Mouse (Mus musculus): ENCODE results near the gene Pih1d1.

Gene Pih1d1

DNA sequence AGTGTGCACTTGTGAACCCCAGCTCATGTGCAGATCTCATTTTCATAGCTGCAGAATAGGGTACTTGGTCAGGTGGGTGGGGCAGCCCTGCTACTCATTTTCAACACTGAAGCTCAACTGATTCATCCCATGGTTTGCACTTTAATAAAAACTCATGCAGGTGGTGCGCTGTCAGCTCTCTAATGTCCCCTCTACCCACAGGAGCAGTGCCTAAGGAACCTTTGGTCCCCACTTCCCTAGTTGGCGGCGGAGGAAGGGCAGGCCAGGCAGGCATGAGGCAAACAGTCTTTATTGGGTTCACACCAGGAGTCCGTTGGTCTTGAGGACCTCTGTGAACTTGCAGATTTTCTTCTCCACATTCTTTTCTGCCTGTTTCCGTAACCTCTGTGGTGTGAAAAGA, 28.5 kb upstream of the Pih1d1 start:
- in situ Hi-C loops (cut with MboI; ENCODE audit: unreplicated experiment in 2 of 2), result loop anchor here in 1 of 2 experiments (5.0 to 10.0 kb wide), 4 partner anchors 43 to 589 kb away; partner anchors contain the start of genes Prmt1, Rpl18 and Sphk2

DNA sequence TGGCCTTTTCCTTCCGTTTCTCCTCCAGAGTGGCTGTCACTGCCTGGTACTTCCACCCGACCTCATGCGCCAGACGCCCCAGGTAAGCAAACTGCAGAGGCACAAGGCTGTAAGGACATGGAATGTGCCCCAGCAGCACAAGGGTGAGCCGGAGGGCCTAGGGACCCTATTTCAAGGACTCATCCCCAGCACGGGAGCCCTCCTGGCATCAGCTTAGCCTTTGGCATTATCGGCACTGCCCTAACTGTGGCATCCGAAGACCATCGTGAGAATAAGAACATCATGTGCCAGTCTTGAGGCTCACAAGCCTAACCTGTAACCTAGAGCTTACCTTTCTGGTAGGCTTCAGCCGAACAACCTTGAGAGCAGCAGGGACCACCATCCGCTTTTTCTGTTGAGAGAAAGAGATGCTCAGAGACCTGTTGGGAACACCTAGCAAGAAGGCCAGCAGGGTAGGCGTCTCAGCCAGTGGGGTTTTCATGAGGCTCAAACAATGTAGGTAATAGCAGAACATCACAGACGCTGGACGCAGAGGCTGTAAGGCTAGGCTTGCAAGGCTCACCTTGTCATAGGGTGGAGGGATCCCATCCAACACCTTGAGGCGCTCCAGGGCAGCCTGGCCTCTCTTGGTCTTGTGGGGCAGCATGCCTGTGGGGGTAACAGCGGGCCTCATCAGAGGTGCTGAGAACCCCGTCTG, 27.8 kb upstream of the Pih1d1 start:
- in situ Hi-C loops (cut with MboI; ENCODE audit: unreplicated experiment in 2 of 2), result loop anchor here in 1 of 2 experiments (5.0 to 10.0 kb wide), 4 partner anchors 44 to 589 kb away; partner anchors contain the start of genes Prmt1, Rpl18 and Sphk2

DNA sequence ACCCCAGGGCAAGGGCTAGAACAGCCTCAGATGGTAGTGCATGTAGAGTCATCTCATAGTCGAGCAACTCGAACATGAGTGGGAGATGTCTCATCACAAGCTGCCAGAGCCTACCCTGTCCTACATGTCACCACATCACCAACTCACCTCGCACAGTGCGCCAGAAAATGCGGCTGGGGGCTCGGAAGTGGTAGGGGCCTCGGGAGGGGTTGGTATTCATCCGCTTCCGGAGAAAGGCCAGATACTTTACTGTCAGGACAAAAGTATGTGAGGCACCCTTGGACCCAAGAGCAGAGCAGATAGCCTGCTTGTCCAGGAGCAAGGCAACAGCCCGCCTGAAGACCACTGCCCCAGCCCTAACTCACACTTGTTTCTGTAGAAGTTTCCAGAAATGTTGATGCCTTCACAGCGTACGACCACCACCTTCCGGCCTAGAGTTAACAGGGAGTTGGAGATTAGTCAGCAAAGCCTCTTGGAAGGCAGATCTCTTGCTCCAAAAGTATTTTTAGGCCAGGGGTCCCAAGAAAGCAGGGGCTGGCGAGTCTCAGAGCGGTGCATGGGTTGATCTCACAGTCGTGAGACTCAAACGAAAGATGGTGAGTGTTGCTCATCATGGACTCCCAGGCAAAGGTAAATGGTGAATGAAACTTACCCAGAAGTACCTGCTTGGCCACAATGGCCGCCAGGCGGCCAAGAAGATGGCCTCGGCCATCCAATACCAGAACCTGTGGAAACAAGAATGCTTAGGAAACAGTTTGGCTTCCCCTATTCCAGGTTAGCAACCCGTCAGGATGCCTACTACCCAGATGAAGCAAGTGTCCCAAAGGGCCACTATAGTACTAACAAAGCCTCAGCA, 27.0 kb upstream of the Pih1d1 start:
- in situ Hi-C loops (cut with MboI; ENCODE audit: unreplicated experiment in 2 of 2), result loop anchor here in 1 of 2 experiments (5.0 to 10.0 kb wide), 4 partner anchors 45 to 588 kb away; partner anchors contain the start of genes Prmt1, Rpl18 and Sphk2

DNA sequence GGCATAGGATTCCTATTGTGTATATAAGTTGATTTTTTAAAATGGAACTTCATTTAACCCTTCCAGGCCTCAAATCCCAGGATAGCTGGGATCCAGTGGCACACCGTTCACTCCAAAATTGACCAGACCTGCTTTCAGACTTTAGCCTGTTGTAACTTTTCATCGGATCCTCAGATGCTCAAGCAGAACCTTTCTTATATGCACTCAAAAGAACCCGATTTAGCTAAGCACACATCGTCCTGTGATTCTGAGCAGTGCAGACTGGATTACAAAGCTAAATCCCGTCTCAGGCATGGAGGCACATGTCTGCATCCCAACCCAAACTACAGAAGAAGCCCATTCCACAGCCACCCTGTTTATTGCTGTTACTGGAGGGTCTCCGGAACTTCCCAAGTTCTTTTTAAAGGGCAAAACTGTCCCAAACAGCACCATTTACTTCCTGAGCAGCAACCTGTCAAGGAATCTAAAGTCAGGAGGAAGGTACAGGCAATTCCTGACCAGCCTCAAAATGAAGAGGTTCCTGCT, 26.3 kb upstream of the Pih1d1 start:
- in situ Hi-C loops (cut with MboI; ENCODE audit: unreplicated experiment in 2 of 2), result loop anchor here in 1 of 2 experiments (5.0 to 10.0 kb wide), 4 partner anchors 45 to 587 kb away; partner anchors contain the start of genes Prmt1, Rpl18 and Sphk2

DNA sequence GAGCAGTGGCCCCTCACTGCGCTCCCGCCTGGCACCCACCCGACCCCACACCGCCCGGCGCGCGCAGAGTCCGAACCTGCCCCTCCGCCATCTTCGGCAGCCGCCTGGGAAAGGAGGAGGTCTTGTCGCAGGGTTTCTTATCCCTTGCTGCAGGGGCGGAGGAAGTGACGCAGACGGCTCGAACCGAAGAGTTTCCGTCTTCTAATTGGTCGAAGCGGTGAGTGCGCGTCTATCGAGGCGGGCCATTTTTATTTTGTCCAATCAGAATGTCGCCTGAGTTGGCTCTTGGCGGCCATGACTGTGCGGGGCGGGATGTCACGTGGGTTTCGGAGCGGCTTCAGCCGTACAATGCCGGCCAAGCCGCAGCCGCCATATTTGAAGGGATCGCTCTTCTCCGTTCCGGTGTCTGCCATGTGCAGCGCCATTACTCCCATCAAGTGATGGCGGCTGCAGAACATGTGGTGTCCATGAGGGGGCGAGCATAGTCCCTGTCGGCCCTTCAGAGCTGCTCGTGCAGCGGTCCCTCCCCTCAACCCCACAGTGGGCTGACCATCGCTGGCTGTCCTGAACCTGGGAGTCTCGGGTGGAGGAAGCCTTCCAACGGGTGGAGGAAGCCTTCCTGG, 25.4 kb upstream of the Pih1d1 start, which contains the start of gene Rpl13a:
Gene Rpl13a, minus strand, starts transcription at position 138 of the 623 bp plus-strand sequence.
- in situ Hi-C loops (cut with MboI; ENCODE audit: unreplicated experiment in 2 of 2), result loop anchor here in 1 of 2 experiments (5.0 to 10.0 kb wide), 4 partner anchors 46 to 586 kb away; partner anchors contain the start of genes Prmt1, Rpl18 and Sphk2

DNA sequence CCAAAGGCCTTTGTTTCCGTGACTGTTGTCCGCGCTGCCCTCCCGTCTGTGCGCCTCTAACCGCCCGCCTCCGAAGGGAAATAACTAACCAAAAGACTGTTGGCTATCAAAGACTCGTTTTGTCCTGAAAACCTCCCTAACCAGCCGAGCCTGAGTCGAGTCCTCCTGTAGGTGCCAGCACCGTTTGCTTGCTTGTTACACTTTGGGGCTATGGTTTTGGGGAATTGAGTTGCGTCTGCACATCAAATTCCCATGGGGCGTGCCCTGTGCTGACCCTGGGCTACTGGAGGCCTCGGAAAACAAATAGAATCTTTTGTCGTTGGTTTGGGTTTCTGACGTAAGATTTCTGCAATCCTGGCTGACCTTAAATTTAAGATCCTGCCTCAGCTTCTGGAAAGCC, 24.8 kb upstream of the Pih1d1 start:
- in situ Hi-C loops (cut with MboI; ENCODE audit: unreplicated experiment in 2 of 2), result loop anchor here in 1 of 2 experiments (5.0 to 10.0 kb wide), 4 partner anchors 47 to 585 kb away; partner anchors contain the start of genes Prmt1, Rpl18 and Sphk2

DNA sequence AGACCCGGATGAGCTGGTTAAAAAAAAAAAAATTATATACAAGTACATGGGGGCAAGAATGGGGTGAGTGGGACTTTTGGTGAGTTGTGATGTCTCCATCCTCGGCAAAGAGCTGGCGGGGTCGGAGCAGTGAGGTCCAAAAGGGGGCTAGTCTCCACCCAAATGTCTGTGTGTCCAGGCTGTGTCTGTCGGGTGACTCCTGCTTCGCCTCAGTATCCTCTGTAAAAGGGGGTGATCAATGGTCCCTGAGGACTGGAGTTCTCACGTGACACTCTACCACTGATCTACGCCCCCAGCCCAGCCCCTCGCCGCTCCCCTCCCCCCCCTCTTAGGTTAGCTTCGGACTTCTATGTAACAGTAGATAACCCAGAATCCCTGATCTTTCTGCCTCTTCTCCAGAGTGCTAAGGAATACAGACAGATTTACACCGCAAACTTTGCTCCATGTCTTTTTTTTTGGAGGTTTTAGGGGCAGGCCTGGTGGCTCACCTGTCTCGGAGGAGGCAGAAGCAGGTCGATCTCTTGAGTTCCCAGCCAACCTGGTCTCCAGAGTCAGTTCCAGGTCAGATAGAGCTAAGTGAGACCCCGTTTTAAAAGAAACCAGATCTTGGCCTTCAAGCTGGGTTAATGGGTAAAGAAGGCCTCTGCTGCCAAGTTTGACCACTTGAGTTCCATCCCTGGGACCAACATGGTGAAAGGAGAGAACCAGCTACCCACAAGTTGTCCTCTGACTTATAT, 24.2 kb upstream of the Pih1d1 start:
- in situ Hi-C loops (cut with MboI; ENCODE audit: unreplicated experiment in 2 of 2), result loop anchor here in 1 of 2 experiments (5.0 to 10.0 kb wide), 4 partner anchors 48 to 585 kb away; partner anchors contain the start of genes Prmt1, Rpl18 and Sphk2

DNA sequence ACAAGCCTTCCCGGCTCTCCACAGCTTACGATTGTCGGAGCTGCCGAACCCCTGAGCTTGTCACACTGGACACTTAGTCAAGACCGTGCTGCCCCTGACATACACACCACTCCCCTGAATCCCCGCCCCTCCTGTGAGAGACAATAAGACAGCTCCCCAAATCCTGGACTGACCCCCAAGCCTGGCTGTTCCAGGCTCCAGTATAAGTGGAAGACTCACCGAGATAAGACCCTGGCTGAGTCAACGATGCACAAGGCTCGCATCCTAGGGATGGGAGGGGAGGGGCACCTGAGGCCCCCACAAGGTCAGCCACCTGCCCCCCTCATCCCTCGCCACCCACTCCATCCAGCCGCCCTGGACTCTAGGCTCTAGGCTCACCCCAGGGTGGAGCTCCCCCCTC, 22.3 kb upstream of the Pih1d1 start:
- in situ Hi-C loops (cut with MboI; ENCODE audit: unreplicated experiment in 2 of 2), result no loop called here

DNA sequence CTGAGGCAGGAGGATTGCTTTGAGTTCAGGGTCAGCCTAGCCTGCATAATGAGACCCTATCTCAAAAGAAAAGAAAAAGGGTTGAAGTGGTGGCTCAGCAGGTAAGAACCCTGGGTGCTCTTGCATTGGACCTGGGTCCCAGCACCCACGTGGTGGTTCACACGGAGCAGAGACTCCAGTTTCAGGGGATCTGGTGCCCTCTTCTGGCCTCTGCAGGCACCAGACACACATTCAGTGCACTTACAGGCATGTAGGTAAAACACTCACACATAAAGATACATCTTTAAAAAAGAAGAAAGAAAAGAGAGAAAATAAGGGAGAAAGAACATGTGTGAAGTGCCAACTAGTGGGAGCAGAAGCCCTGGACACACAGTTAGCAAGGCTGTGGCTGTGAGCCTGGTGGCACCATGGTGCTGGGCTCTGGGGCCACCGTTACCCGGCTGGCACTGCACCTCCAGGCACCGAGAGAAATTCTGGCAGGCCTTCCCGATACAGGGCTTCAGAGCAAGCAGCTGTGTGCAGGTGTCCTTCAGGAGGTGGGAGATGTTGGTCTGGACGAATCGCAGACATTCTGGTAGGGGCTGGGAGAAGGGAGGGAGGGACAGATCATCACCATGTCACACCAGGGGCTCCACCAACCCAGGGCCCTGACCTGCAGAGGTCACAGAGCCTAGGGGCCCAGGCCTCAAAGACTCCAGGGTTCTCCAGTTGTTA, 20.5 kb upstream of the Pih1d1 start:
- in situ Hi-C loops (cut with MboI; ENCODE audit: unreplicated experiment in 2 of 2), result no loop called here

DNA sequence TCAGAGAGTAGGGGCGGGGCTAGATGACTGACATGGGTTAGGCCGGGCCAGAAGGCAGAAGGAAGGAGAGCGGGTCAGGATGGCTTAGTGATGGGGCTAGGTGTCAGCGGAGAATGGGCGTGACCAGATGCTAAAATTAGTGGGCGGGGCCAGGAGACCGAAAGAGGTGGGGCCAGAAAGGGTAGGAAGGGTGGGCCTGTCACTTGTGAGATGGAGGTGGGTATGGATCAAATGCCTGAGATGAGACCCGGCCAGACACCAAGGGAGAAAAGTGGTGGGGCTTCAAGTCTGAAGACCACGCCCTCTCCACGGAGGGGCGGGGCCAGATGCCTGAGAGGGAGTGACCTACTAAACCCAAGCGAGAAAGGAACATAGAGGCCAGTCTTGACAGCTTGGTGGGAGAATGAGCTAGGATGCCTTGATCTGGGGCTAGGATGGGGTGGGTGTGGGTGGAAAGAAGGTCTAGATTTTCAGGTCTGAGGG, 19.5 kb upstream of the Pih1d1 start:
- in situ Hi-C loops (cut with MboI; ENCODE audit: unreplicated experiment in 2 of 2), result loop anchor here in 1 of 2 experiments (5.0 kb wide), 1 partner anchor 52 kb away; no protein-coding TSS in a partner anchor

DNA sequence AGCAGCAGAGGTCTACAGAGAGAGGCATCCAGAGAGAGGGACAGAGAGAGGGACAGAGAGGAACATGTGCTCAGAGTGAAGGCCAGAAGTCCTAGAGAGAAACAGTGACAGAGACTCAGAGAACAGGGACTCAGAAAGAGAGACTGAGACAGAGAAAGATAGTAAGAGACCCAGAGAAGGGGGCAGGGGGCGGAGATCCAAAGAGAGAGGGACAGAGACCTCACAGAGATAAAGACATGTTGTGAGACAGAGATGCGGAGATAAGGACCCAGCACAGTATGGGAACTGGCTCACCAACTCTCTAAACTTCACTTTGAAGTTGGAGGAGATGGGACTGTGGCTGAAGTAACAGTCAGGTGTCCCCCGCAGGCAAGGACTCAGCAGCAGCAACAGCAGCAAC, 18.7 kb upstream of the Pih1d1 start:
- in situ Hi-C loops (cut with MboI; ENCODE audit: unreplicated experiment in 2 of 2), result loop anchor here in 1 of 2 experiments (5.0 kb wide), 1 partner anchor 53 kb away; no protein-coding TSS in a partner anchor

DNA sequence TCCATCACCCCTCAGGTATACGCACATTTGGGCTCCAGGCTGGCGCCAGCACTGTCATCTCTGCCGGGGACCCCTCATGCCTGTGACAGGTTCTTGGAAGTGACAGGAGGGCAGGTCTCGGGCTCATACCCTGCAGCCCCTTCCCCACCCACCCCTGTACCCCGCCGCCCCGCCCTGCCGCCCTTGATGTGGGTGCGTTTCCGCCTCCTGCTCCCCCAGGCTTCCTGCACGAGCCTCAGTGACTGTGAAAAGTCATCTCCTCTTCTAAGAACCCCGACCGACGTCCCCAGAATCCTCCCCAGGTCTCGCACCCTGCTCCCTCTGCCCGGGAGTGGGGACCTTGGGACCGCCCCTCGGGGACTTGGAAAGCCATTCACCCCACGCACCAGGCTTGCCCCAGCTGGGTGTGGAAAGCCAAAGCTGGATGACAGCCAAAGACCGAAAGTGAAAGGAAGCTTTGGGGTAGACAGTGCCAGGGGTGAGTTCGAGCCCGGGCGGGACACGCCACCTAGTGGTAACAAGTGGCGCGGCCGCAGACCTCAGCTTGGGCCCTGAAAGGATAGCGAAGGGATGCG, 18.0 kb upstream of the Pih1d1 start, which contains the start of the genes Gm45713 and Flt3l:
Gene Gm45713, minus strand, starts transcription at position 239 of the 575 bp plus-strand sequence.
Gene Flt3l, minus strand, starts transcription at position 440 of the 575 bp plus-strand sequence.
- in situ Hi-C loops (cut with MboI; ENCODE audit: unreplicated experiment in 2 of 2), result loop anchor here in 1 of 2 experiments (5.0 kb wide), 1 partner anchor 54 kb away; no protein-coding TSS in a partner anchor

DNA sequence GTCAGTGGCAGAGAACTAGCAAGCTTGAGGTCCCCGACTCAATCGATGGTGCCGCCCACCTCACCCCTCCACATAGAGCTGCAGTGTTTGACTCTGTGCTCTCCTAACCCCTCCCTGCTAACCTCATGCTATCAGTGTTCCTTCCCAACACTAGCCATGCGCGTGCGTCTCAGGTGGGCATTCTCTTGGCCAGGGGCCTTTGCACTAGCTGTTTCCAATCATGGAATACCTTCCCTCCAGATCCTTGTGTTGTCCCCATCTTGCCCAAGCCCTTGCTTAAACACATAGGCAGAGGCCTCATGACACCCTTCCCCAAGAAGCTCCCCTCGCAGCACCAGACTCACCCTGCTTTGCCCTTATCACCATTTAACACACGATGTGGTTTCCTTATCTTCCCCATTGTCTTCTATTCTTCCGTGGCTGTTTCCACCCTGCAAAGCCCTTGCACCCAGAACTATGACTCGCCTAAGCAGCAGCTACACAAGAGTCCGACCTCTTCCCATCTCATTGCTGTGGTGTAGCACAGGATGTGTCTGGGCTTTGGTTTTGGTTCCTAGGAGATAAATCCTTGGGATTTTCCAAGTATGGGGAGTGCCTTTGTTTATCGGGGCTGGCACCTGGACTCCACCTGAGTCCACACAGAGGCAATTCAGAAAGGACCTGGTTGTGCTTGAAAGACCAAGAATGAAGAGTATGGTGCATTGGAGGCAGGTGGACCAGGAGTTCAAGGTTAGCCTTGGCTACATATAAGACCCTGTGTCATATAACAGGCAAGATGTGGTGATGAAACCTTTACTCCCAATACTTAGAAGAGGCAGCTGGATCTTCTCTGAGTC, 16.7 kb upstream of the Pih1d1 start:
- in situ Hi-C loops (cut with MboI; ENCODE audit: unreplicated experiment in 2 of 2), result loop anchor here in 1 of 2 experiments (5.0 kb wide), 1 partner anchor 55 kb away; no protein-coding TSS in a partner anchor

DNA sequence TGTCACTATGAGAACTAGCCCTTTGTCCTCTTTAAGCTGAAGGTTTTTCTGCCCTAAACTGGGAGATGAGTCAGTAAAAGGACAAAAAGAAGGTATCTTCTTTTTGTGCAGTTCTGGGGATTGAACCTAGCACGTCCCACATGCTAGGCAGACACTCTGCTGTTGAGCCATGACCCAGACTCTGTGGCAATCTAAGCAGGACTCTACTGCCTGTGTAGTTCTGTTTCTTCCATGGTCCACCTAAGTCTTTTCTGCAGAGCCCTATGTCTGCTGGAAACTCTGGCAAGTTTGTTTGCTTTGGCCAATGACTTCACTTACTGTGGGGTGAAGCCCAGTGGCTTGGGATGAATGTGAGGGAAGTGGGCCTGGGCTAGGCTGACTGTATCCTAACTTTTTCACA, 15.7 kb upstream of the Pih1d1 start:
- in situ Hi-C loops (cut with MboI; ENCODE audit: unreplicated experiment in 2 of 2), result loop anchor here in 1 of 2 experiments (5.0 kb wide), 1 partner anchor 56 kb away; no protein-coding TSS in a partner anchor

DNA sequence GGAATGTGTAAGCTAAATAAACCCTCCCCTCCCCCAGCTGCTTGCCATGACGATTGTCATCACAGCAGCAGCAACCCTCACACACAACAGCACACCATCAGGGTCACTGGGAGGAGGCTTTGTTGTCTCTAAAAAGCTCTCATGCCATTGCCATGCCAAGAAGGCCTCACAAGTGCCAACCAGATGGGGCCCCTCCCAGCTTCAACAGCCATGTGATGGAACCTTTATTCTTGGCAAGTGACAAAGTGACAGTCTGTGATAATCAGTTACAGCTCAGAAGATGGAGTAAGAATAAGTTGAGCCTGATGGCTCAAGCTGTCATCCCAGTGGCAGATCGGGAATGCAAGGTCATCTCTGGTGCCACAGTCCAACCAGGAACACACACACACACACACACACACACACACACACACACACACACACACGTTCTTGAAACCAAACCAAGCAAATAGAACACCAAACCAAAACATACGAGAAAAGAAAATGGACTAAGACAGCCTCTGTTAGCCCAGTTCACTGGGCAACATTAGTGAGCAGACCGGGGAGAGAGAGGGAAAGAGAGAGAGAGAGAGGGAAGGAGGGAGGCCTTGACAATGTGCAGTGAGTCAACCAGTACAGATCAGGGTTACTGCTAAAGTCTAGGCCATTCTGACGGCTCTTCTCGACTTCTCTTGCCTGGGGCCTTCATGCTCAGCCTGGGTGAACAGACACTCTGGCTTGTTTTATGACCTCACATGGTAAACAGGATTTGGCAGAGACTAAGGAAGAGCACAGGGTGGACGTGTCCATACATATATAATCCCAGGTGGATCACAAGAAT, 14.0 kb upstream of the Pih1d1 start:
- in situ Hi-C loops (cut with MboI; ENCODE audit: unreplicated experiment in 2 of 2), result loop anchor here in 1 of 2 experiments (5.0 kb wide), 1 partner anchor 58 kb away; no protein-coding TSS in a partner anchor

DNA sequence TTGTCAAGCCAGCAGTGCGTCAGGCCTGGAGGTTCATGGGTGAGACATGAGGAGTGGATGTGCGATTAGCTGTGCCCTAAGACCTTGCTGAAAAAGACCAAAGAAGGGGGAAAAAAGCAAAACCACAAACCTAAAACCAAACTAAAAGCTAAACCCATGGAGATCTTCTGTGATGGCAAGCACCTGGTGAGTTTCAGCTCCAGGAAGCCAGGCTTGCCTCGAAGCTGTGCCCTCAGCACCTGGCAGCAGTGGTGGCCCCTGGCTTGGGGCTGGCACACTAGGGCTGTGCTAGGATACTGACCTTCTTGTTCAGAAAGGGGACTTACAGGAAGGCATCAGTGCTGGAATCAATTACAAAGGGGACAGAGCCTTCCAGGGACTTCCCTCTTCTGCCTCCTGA, 12.8 kb upstream of the Pih1d1 start:
- in situ Hi-C loops (cut with MboI; ENCODE audit: unreplicated experiment in 2 of 2), result no loop called here
